Mouse (Mus musculus) adrenal gland (tissue): ENCODE results near the gene Efna3.

Source experiments
- intact Hi-C: fragments of 180-260 bp; cut with DNase I; formaldehyde crosslinking; loops from one replicate; pipeline ENCODE4 v1.15.1; 2025

Gene Efna3

DNA sequence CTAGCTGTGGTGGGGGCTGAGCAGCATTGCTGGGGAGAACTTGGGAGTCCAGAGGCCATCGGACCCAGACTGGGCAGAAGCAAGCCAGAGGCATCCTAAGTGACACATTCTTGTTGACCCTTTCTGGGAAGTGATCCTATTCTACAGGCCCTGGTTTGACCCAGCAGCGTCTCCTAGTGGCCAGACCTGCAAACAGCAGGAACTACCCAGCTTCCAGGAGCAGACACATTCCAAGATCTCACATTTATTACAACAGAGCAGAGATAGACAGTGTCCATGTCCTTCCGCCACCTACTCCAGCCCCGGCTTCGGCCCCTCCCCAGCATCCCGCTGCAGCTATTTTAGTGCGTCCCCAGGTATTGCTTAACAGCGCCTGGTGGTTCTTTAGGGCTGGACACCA is 16.7 kb upstream of the Efna3 start:
- intact Hi-C loops, result no loop called here

GRCm38 (mm10) chr3:89337721-89338578 is 15.2 kb upstream of the Efna3 start, which contains the start of gene Efna4:
Gene Efna4 (minus strand): TSS chr3:89338028.
- intact Hi-C loops, result no loop called here

- intact Hi-C loops, result no loop called here
Observed at GRCm38 (mm10) chr3:89337062-89337720, 14.4 kb upstream of the Efna3 start.

DNA sequence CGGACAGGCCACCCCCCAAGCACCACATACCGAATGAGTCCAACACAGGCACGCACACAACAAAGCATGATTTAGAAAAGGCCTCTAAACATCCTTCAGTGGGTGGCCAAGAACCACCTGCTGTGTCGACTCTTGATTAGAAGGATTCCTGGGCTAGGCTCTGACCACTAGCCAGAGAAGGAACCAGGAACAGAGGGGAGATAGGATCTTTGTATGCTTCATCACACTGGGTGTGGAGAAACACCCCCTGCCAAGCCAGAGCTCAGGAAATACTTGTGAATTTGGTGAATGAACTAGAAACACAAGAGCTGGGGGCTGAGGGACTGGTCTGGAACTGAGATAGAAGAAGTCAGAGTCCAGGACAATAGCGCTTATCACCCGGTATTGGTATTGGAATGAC is 13.8 kb upstream of the Efna3 start:
- intact Hi-C loops, result no loop called here

- intact Hi-C loops, result no loop called here
Observed at GRCm38 (mm10) chr3:89333053-89333452, 10.3 kb upstream of the Efna3 start.

GRCm38 (mm10) chr3:89332476-89332875 is 9.7 kb upstream of the Efna3 start:
- intact Hi-C loops, result no loop called here

GRCm38 (mm10) chr3:89332013-89332412 is 9.2 kb upstream of the Efna3 start:
- intact Hi-C loops, result no loop called here

GRCm38 (mm10) chr3:89331561-89331960 is 8.8 kb upstream of the Efna3 start:
- intact Hi-C loops, result no loop called here

GRCm38 (mm10) chr3:89330948-89331347 is 8.2 kb upstream of the Efna3 start:
- intact Hi-C loops, result no loop called here

DNA sequence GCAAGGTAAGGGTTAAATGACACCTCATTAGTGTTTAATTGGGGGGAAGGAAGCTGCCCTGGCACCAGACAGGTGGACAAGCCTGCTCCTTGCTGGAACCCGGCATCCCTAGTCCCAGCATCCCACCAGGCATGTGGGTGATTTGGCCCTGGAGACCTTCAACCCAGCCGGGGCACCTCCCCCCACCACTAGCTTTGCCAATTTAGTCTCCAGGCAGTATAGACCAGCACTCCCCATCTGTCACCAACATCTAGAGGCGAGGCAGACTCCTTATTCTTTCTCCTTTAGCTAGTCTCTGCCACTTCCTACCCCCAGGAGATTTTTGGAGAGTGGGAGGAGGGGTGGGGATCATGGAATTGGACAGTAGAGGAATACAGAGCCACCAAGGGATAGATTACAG is 7.6 kb upstream of the Efna3 start:
- intact Hi-C loops, result no loop called here

DNA sequence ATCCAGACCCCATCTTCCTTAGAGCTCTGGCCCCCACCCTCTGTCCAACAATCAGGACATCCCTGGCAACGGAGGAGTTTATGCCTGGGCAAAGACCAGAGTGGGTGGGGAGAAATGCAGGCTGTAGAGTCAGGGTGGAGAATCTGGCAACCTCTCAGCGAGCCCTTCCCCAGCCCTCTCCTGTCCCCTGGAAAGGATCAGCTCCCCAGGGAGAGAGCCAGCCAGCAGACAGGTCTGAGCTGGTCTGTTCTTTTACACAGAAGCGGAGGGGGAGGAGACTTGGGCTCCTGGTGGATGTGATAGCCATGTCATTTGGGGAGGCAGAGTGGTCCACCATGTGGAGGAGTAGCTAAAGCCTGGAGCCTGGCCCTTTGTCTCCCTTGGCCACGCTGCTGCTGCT is 5.9 kb upstream of the Efna3 start:
- intact Hi-C loops, result no loop called here

GRCm38 (mm10) chr3:89327371-89327870 is 4.7 kb upstream of the Efna3 start:
- intact Hi-C loops, result no loop called here

- intact Hi-C loops, result no loop called here
Observed at GRCm38 (mm10) chr3:89325882-89326281, 3.1 kb upstream of the Efna3 start.

DNA sequence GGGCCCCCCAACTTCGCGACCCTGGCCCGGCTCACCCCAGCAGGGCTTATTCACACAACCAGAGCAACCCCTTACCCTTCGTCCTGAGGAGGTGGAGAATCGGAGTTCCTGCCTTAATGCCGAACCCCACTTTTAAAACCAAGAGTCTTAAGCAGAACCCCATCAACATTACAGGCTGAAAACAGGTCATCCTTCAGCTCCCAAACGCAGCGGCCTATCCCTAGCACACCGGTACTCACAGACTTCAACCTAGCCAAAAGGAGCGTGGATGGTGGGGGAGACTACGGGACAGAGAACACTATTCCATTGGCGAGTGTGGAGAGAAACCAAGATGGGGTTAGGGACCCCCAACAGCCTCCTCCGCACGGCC is 649 bp downstream of the Efna3 start:
- intact Hi-C loops, result no loop called here

GRCm38 (mm10) chr3:89321183-89322130 is 1.3 kb downstream of the Efna3 start:
- intact Hi-C loops, result no loop called here

- intact Hi-C loops, result no loop called here
Observed at GRCm38 (mm10) chr3:89320581-89321182, 2.1 kb downstream of the Efna3 start.

DNA sequence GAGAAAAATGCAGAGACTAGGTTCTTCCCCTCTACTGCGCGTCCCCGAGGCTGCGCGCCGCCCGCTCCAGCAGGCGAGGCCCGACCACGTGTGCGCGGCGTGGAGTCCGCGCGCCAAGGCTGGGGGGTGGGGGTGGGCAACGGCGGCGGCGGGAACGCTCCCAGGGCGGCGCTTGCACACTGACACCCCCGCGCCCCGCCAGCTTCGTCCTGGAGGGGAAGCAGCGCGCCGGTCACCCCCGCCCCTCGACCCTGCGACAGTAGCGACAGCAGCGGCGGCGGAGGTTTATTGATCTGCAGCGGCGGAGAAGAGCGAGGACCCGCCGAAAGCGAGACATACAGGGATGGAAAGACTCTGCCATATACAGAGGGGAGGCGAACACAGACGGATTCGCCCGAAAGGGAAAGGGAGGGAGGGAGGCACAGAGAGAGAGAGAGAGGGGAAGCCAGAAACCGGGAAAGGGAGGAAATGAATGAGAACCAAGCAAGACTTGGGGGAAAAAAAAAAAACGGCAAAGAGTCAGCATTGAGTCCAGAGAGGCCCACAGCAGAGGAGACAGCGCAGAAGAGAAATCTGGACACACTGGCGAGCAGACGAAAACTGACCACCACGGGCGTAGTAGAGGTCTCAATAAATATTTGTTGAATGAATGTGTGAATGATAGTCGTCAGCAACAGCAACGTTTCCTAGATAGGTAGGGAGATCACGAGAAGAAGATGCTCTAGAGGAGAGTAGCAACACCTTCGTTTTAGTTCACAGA is 3.0 kb downstream of the Efna3 start:
- intact Hi-C loops, result loop anchor here (5.0 to 10.0 kb wide), 2 partner anchors 33 to 165 kb away; no protein-coding TSS in a partner anchor

DNA sequence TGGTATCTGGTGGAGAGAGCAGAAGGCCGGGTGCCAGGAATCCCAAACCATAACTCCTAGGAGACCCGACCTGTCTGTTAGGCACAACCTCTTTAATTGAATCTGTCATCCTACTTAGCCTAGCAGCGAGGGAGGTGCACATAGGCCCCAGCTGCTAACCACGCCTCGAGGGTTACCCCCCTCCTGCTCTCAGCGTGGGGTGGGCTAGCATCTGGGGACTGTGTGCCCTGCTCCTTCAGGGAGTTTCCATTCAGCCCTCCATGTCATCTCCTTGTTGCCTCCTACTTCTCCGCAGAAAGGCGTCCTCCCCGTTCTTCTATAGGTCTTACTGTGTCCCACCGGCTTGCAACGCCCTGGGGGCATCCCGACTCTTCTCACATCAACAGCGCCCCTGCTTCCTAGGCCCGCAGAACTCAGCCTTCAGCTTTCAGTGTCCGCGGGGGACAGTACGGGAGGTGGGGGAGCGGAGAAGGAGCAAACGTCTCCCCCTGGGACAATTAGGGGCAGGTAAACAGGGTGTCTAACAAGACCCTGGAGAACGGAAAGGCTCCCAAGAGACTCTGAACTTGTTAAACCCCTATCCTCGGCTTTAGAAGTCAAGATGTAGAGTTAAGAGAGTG is 3.7 kb downstream of the Efna3 start:
- intact Hi-C loops, result loop anchor here (5.0 to 10.0 kb wide), 2 partner anchors 33 to 166 kb away; no protein-coding TSS in a partner anchor

DNA sequence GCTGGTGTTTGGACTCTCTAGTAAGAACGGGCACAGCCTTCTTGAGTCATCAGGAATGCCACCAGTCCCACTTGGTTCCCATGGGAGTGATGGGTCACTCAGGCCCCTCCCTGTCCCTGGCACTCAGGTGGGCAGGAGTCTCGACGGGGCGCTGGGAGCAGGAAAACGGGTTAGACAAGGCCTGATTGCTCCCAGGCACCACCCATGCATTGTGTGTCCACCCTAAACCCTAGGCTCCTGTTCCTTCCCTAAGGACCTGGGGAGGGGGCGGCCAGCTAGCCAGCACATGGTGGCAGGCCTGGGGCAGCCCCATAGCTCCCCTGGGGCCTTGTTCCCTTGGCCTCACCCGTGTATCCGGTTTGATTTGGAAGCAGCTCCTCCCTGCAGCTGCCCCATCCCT is 4.4 kb downstream of the Efna3 start:
- intact Hi-C loops, result loop anchor here (5.0 to 10.0 kb wide), 2 partner anchors 34 to 166 kb away; no protein-coding TSS in a partner anchor
